Mouse (Mus musculus) cerebellum, adult 2 months (tissue): Measurements from ENCODE around the gene Plekhf1.

ENCODE experiments used
- CTCF ChIP-seq: fragments of 200-500 bp; IDR thresholded peaks from 2 replicates; pipeline ENCODE4 v1.5.1; 2011; ENCODE audit warnings: low read depth, mild to moderate bottlenecking, control low read depth, low read length, moderate library complexity, borderline replicate concordance; ENCODE audit not compliant: insufficient read depth
- POLR2A ChIP-seq: fragments of 200-500 bp; IDR thresholded peaks from 2 replicates; pipeline ENCODE4 v1.6.1; 2011; ENCODE audit warnings: low read length, control low read depth, borderline replicate concordance; ENCODE audit not compliant: insufficient read depth

DNA sequence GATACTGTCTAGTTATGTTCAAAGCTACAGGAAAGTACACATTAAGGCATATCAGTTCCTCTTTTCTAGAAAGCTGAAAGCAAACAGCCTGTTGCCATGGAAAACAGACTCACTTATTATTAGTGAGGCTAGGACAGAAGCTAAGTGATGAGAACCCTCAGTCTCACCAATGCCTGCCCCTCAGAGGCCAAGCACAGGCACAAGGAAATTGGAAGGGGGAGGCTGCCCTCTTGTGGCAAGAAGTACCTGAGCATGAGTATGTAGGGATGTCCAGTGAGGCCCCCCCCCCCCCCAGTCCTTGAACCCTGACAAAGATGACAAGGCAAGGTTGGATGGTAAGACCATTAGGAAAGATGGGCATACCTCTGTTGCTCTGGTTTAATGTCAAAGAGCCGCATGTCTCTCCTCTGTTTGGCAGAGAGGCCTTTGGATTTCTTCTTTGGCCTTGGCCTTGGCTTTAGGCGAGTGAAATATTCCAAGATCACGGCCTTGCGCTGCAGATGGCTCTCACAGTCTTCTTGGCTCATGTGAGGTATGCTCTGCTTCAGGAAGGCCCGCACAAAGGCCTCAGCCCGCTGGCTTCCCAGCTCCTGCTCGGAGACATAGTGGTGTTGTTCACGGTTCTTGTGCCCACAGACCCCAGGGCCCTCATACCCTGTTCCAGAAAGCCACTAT, 39.3 kb upstream of the Plekhf1 start:
- TF ChIP-seq CTCF = peak; percentile 78; the same call in 1 of the 2 replicates
- TF ChIP-seq POLR2A = no peak
